Mouse (Mus musculus): ENCODE results near the gene Lce1j.
"Not testable (repeated sequence)": the region's sequence is repeated elsewhere in the genome, so short reads cannot be mapped to it uniquely, and the experiment has no call there.

Lce1j gene

DNA sequence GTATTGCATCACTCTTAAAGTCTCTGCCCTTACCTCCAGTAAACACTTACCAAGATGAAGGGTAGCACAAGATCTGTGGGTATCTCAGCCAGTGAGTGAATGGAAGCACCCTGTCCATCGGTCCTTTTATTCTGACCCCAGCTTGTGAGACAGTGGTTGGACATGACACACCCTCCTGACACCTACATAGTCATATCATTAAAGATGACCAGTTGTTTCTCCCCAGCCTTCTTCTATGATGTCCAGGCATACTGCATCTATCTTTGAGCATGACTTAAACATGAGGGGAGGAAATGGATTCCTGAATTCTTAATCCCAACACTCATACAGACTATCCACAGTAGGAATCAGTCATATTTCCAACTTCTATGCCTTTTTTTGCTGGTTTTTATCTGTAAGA is at the start of gene Lce1j:
TSS of gene Lce1j (minus strand) at position 101 of the 400 bp plus-strand sequence.
- no peak for DNase-seq (ENCODE audit: extremely low spot score, low spot score)

DNA sequence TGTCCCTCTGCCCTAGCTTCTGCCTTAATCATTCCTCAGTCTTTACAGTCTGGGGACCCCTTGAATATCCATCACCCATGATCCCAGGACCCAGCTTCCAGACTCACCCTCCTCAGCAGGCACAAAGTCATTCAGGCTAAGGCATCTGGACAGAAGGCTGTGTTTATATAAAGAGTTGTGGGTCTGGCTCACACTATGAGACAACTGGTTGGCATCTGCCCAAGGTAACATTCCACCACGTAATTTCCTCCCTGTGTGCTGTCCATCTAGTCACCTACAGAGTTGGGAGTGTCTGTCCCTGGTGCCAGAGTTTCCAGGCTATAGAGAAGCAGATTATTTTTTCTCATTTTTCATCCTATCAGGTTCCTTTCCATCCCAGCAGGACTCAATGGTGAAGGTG is 36.8 kb upstream of the Lce1j start, which contains the start of gene Kprp:
TSS of gene Kprp (minus strand) at position 140 of the 400 bp plus-strand sequence.
- DNase-seq (ENCODE audit: extremely low spot score, low spot score): no peak

DNA sequence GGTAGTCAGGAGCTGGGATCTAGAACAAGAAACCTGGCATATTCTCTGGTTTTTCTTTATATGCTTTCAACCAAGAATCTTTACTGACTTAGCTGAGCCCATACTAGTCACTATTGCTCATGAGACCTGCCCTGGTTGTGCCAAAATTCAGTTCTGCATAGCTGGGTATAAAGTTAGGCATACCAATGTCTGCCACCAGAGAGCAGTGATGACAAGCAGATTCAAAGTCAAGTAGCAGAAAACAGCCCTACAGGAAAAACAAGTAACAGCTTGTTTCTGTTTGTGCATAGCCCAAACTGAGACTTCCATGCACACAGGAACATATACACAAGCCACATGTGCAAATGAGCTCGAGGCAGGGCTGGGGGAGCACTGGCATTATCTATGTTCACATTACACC is 35.5 kb upstream of the Lce1j start:
- DNase-seq (ENCODE audit: extremely low spot score, low spot score): no peak

DNA sequence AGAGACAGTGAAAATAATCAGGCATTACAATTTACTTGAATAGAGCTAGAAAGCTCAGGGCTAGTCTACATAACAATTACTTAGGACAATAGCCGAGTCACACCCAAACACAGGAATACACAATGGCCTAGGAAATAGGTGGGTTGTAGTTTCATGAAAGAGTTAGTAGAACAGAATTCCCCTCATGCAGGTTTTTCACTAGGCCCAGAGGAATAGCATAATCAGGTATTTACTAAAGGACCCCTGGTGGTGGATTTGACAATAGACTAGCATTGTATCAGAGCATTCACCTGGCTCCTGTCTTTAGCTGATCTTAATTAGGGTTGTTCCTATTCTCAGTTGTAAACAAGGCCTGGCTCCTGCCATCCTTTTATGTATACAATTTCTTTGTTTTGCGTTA is 25.7 kb upstream of the Lce1j start:
- not testable (repeated sequence) for DNase-seq (ENCODE audit: extremely low spot score, low spot score)

DNA sequence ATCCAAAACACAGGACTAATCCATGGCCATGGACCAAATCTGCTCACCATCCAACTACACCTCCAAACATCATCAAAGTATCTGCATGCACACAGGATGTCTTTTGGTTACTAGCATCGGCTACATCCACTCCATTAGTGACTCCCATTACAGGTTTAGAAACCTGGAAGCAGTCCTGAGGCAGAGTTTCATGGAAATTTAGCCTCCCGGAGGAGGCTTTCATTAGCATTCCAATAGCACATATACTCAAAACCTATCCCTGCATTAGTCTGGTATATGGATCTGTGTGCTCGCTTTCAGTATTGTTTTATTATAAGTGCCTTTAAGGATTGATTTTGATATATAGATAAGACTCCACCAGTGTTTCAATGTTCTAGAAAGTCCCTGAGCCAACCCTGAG is 25.3 kb upstream of the Lce1j start:
- DNase-seq (ENCODE audit: extremely low spot score, low spot score): no peak

DNA sequence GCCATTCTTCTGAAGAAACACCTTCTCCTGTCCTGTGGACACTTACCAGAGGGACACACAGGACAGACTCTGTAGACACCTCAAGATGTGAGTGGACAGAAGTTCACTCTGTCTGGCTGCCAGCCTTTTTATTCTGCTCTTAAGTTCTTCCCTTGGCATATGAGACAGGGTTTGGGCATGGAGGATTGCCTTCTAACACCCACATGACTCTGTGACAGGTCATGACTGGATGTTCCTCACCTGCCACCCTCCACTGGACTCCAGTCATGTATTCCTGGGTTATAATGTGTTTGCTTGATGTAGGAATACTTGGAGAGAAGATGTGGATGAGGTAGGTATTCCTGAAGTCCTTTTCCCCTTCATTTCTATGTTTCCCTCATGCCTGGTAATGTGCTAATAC is 17.5 kb upstream of the Lce1j start, which contains the start of gene Lce1k:
TSS of gene Lce1k (minus strand) at position 101 of the 400 bp plus-strand sequence.
- DNase-seq (ENCODE audit: extremely low spot score, low spot score): no peak

DNA sequence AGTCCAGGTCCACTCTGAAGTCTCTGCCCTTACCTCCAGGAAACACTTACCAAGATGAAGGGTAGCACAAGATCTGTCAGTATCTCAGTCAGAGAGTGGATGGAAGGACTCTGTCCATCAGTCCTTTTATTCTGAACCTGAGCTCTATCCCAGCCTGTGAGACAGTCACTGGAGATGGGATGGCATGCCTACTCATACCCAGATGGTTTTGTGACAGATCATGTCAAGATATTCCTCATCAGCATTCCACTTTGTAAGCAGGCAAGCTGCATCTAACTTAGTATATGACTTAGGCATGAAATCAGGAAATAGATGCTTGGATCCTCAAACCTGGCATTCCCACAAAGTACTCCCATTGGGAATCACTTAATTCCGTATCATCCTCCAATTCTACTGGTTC is 11.5 kb downstream of the Lce1j start, which contains the start of gene Lce1i:
TSS of gene Lce1i (minus strand) at position 101 of the 400 bp plus-strand sequence.
- no peak for DNase-seq (ENCODE audit: extremely low spot score, low spot score)

DNA sequence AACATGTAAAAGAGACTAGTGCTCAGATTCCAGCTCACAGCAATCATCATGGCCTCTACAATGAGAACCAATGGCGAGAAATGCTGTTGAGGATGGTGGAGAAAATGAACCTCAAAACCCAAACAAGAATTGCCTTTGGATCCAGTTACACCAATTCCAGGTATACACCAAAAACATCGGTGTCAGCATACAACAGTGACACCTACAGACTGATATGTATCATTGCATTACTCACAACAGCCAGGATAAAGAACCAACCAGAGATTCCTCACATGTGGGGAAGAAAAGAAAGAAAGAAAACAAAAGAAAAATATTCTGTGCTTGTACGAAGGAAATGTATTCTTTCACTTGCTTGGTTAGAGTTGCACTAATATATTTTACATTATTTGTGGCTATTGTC is 18.7 kb downstream of the Lce1j start:
- DNase-seq (ENCODE audit: extremely low spot score, low spot score): no peak

DNA sequence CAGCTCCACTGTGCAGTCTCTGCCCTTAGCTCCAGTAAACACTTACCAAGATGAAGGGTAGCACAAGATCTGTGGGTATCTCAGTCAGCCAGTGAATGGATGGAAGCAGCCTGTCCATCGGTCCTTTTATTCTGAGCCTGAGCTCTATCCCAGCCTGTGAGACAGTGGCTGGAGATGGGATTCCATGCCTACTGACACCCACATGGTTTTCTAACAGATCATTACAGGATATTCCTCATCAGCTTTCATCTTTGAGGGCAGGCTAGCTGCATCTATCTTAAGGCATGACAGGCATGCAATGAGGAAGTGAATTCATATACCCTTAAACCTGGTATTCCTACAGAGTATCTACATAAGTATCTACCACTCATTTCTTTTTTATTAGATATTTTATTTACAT is 25.3 kb downstream of the Lce1j start, which contains the start of gene Lce1h:
TSS of gene Lce1h (minus strand) at position 101 of the 400 bp plus-strand sequence.
- DNase-seq (ENCODE audit: extremely low spot score, low spot score): no peak

DNA sequence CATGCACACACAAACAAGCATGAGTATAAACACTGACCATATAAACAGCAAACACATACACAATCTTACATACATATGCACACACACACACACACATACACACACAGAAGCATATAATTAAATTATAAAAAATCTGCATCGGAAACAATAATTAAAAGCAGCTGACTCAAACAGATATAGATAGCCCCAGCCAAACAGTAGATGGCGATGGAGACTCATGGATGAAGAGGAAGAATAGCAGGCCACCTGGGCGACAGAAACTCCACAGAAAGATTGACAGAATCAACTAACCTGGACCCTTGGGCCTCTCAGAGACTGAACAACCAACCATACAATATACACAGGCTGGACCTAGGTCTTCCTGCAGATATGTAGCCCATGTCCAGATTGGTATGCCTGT is 37.1 kb downstream of the Lce1j start:
- no peak for DNase-seq (ENCODE audit: extremely low spot score, low spot score)

DNA sequence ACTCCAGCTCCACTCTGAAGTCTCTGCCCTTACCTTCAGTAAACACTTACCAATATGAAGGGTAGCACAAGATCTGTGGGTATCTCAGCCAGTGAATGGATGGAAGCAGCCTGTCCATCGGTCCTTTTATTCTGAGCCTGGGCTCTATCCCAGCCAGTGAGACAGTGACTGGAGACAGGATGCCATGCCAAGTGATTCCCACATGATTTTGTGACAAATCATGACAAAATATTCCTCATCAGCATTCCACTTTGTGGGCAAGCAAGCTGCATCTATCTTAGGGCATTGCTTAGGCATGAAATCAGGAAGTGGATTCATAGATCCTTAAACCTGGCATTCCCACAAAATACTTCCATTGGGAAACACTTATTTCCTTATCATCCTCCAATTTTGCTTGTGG is 38.1 kb downstream of the Lce1j start, which contains the start of gene Lce1g:
TSS of gene Lce1g (minus strand) at position 101 of the 400 bp plus-strand sequence.
- no peak for DNase-seq (ENCODE audit: extremely low spot score, low spot score)

DNA sequence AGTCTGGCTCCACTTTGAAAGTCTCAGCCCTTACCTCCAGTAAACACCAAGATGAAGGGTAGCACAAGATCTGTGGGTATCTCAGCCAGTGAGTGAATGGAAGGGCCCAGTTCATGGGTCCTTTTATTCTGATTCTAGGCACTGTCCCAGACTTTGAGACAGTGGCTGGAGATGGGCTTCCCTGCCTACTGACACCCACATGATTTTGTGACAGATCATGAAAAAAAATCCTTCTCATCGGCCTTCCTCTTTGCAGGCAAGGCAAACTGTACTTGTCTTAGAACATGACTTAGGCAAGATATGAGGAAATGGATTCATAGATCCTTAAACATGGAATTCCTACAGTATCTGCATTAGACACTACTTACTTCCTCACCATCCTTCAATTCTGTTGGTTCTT is 51.3 kb downstream of the Lce1j start, which contains the start of gene Gm38119:
TSS of gene Gm38119 (minus strand) at position 101 of the 400 bp plus-strand sequence.
- no peak for DNase-seq (ENCODE audit: extremely low spot score, low spot score)

All from neural tube, embryonic 10.5 days (tissue).